Mouse (Mus musculus) layer of hippocampus, adult 11-12 months (tissue): ENCODE data around the gene Tas2r113.
"Not testable (repeated sequence)": the region's sequence is repeated elsewhere in the genome, so short reads cannot be mapped to it uniquely, and the experiment has no call there.

Experiments
- DNase-seq: peaks from one replicate; pipeline ENCODE4 v3.0.0; 2022; ENCODE audit warnings: low spot score

Tas2r113 gene

DNA sequence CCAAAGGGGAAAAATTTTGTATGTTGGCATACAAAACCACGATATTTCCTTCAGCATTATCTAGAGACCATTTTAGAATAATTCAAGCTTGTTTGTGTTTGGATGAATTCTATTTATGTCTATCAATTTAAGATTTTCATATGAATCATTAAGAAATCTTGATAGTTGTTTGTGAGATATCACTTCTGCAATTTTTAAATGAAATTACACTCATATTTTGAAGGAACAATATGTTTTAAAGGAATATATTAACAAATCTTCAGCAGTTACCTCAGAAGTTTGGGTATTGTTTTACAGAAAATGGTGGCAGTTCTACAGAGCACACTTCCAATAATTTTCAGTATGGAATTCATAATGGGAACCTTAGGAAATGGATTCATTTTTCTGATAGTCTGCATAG lies at the start of gene Tas2r113:
Tas2r113 (plus strand) TSS at position 301 of the 400 bp plus-strand sequence.
- DNase-seq, result no peak

DNA sequence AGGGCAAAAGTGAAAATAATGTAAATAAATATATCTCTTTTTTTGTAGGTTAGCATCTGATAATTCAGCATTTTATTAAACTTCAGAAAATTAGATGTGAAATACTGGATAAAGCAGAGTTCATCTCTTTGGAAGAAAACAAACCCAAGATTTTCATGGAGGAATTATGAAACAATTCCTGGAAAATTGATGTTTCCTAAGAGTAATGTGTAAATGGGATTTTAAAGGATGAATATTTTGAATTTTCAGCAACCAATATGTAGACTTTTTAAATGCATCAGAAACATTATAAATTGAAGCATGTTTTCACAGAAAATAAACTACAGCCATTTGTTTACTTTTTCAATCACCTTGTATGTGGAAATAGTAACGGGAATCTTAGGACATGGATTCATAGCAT lies 46.0 kb upstream of the Tas2r113 start, which contains the start of gene Tas2r123:
Tas2r123 (plus strand) TSS at position 301 of the 400 bp plus-strand sequence.
- no peak for DNase-seq

DNA sequence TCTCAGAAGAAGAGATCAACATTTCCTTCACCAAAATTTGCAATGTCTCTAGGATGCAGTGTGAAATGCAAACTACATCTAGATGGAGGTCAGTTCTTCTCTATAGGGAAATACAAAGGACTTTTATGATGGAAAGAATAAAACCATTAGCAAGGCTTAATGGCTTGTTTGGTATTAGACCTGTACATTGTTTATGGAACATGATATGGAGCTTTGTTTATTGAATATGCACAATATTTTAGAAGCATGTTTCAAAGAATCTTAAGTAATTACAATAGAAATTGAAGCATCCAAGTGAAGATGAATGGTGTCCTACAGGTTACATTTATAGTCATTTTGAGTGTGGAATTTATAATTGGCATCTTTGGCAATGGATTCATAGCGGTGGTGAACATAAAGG lies 37.7 kb upstream of the Tas2r113 start, which contains the start of gene Tas2r116:
Tas2r116 (plus strand) TSS at position 301 of the 400 bp plus-strand sequence.
- no peak for DNase-seq

DNA sequence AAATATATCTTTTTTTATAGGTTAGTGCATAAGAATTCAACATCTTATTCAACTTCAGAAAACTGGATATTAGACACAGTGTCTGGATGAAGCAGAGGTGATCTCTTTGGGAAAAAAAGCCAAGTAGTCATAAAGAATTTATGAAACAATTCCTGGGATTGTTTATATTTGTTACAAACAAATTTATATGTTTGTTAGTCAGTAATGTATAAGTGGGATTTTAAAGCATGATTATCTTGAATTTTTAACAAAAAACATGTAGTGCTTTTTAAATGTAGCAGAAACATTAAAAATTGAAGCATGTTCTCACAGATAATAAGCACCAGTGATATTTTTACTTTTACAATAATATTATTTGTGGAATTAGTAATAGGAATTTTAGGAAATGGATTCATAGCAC lies 25.1 kb upstream of the Tas2r113 start, which contains the start of gene Tas2r110:
Tas2r110 (plus strand) TSS at position 301 of the 400 bp plus-strand sequence.
- DNase-seq, result no peak

DNA sequence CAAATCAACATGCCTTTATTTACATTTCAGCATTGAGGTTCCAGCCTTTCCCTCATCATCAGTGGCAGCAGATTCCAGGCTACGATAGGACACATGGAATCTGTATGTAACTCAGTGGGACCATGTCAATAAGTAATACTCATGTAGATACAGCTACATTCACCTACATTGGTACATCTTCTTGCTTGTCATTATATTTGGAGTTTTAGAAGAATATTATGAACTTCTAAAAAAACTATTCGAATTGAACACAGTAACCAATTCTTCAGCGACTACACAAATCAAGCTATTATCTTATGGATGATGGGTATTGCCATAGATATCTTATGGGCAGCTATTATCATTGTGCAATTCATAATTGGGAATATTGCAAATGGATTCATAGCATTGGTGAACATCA lies 16.5 kb downstream of the Tas2r113 start, which contains the start of gene Tas2r125:
Tas2r125 (plus strand) TSS at position 301 of the 400 bp plus-strand sequence.
- DNase-seq, result no peak

DNA sequence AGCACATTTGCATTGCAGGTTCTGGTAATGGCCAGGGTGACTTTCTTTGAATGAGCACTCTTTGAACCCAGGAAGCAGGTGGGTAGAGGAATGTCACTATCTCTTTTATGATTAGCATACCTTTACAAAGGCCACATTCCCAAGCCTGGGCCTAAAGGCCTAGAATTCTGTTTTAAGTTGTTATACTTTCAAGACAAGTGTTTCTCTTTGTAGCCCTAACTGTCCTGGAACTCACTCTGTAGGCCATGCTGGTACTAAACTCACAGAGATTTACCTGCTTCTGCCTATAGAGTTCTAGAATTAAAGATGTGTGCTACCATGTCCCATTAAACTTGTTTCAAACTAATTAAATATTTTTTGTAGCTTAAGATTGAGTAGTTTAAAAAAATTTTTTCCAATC lies 48.6 kb downstream of the Tas2r113 start:
- not testable (repeated sequence) for DNase-seq
